Mouse (Mus musculus) neutrophil, adult 59 days (primary cell): ENCODE data around the gene Msx1. TPM values are rescaled to one million over a fixed set of nuclear protein-coding genes. Genes with fewer than 3 reads are reported as not detected.

ENCODE experiments used
- total RNA-seq, 2 experiments: library from RNA; stranded (reverse); gene quantifications; 1 replicate in 1 of 2; 2 replicates in 1 of 2; pipeline ENCODE4 v1.2.4; 2023

Msx1 gene
- not detected for total RNA-seq

DNA sequence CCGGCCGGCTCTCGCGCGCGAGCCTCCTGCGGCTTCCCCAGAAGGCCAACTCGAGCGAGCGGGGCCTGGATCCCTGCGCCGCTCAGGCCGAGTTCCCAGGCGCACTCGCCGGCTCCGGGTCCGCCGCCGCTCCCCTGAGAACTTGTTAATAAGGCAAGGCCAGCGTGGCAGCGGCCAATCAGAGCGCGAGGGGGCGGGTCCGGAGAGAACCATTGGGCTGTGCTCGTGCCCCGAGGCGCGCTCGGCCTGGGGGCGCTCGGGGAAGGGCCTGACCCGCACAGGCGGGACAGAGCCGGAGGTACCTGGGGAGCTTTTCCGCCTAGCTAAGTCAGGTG lies at the start of gene Msx1:
Gene Msx1 (minus strand): TSS at position 123 of the 335 bp plus-strand sequence.

Other genes with a start within 250 kb of the Msx1 start
- not detected for gene Stk32b, start 107.4 kb downstream of the Msx1 start, total RNA-seq
- gene Cytl1, start 89.1 kb downstream of the Msx1 start, total RNA-seq: not detected
- gene Stx18, start 214.2 kb upstream of the Msx1 start, total RNA-seq: 10 to 100 TPM; 26.5 to 28.3 TPM